Mouse (Mus musculus) midbrain, embryonic 15.5 days (tissue): ENCODE results near the gene Fbln2. TPM values are rescaled to one million over a fixed set of nuclear protein-coding genes. Genes with fewer than 3 reads are reported as not detected.

Source experiments
- ATAC-seq: fragments of 200-750 bp; cut with Nextera tagmentation; replicated peaks from 2 replicates; pipeline ENCODE4 v1.8.0; 2017; ENCODE audit warnings: moderate TSS enrichment
- H3K27ac ChIP-seq: fragments of 300-500 bp; sonication (generic); 2 replicates; pipeline ENCODE4 v1.5.1; 2015; ENCODE audit warnings: mild to moderate bottlenecking, inconsistent platforms
- H3K27me3 ChIP-seq: fragments of 300-500 bp; sonication (generic); replicated peaks from 2 replicates; pipeline ENCODE4 v1.6.1; 2015; ENCODE audit warnings: inconsistent platforms
- H3K36me3 ChIP-seq: fragments of 300-500 bp; sonication (generic); replicated peaks from 2 replicates; pipeline ENCODE4 v1.6.1; 2015; ENCODE audit warnings: inconsistent platforms
- H3K4me1 ChIP-seq: fragments of 300-500 bp; sonication (generic); 2 replicates; pipeline ENCODE4 v1.6.1; 2015; ENCODE audit warnings: inconsistent platforms
- H3K4me2 ChIP-seq: fragments of 300-500 bp; sonication (generic); 2 replicates; pipeline ENCODE4 v1.6.1; 2015; ENCODE audit warnings: inconsistent platforms, mild to moderate bottlenecking, moderate library complexity
- H3K4me3 ChIP-seq: fragments of 300-500 bp; sonication (generic); 2 replicates; pipeline ENCODE4 v1.5.1; 2015; ENCODE audit warnings: mild to moderate bottlenecking, inconsistent platforms
- H3K9ac ChIP-seq: fragments of 300-500 bp; sonication (generic); 2 replicates; pipeline ENCODE4 v1.6.1; 2015; ENCODE audit warnings: mild to moderate bottlenecking, inconsistent platforms
- H3K9me3 ChIP-seq: fragments of 300-500 bp; sonication (generic); 2 replicates; pipeline ENCODE4 v1.6.1; 2016; ENCODE audit warnings: inconsistent platforms
- WGBS: fragments of 180-500 bp; shearing (Covaris S2); methylation state at CpG from one replicate; pipeline ENCODE4 v1.1.7; 2015; ENCODE audit warnings: mixed read lengths; 5-methylcytosine and 5-hydroxymethylcytosine counted together
- polyA plus RNA-seq: library from polyadenylated mRNA; unstranded; fragments of >200 nt; fragmentation: Nextera tagmentation; extraction: Ambion mirVana; gene quantifications from 2 replicates; pipeline ENCODE4 v1.2.1, GENCODE M21; 2015

Fbln2 gene
- polyA plus RNA-seq, 1 experiment from 2014 or later, result 15.1 TPM

DNA sequence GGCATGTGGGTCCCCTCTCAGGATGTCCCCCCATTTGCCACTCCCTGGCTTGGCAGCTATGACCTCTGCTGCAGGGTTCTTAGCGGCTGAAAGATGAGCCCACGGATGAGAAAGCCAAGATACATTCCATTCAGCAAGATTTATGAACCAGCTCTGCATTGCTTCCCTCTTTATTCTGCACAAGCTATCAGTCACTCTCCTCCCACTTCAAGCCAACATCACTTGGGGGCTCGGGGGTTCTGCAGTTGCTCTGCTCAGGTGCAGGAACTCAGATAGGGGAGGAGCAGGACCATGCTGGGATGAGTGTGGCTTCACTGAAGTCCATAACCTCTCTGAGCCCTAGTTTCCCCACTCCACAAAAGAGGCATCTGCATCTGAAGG lies 48.7 kb downstream of the Fbln2 start:
- no peak overlapping the region for H3K4me2 ChIP-seq
- no peaks in the 10 kb centered on the region for H3K36me3 ChIP-seq
- 42% methylated on average over 3 of the region's 3 CpGs for WGBS
- ATAC-seq, result no peak
- H3K4me1 ChIP-seq, result peaks cover 11% of the 10 kb centered on the region; the same call in 1 of the 2 replicates
- H3K27ac ChIP-seq, result no peak overlapping the region
- no peaks in the 10 kb centered on the region for H3K9me3 ChIP-seq
- H3K9ac ChIP-seq, result no peak overlapping the region
- H3K4me3 ChIP-seq, result no peak overlapping the region
- no peaks in the 10 kb centered on the region for H3K27me3 ChIP-seq

GRCm38 (mm10) chr6:91265616-91266015 lies 53.4 kb downstream of the Fbln2 start:
- Histone ChIP-seq H3K9me3 (no peaks in the 10 kb centered on the region), H3K4me3 (no peak overlapping the region), H3K36me3 (no peaks in the 10 kb centered on the region), H3K4me2 (no peak overlapping the region), H3K9ac (no peak overlapping the region), H3K27me3 (no peaks in the 10 kb centered on the region), H3K4me1 (peaks cover 16% of the 10 kb centered on the region; the same call in 1 of the 2 replicates), H3K27ac (no peak overlapping the region)
- no peak for ATAC-seq
- 73% methylated on average over 12 of the region's 12 CpGs for WGBS

DNA sequence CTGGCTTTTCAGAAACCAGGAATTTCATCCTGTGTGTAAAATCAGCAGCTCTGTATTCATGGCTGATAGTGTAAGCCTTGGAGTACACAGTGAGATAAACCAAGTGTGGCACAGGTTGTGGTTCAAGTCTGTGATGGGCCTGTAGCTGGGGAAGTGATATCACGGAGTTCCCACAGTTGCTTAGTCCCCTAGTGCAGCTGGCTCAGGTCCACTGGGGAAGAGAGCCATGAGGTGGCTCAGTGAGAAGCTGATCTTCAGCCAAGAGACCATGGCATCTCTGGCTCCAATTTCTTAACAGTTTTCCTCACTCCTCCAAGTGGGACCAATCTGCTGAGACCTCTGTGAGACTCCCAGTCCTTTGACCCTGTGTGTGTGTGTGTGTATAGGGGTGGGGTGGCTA lies 54.4 kb downstream of the Fbln2 start:
- Histone ChIP-seq H3K36me3 (no peaks in the 10 kb centered on the region), H3K9me3 (no peaks in the 10 kb centered on the region), H3K4me2 (no peak overlapping the region), H3K4me3 (no peak overlapping the region), H3K4me1 (0 out of 2 replicates have a peak, but pooled peaks cover 9% of the 10 kb centered on the region), H3K9ac (no peak overlapping the region), H3K27ac (no peak overlapping the region), H3K27me3 (no peaks in the 10 kb centered on the region)
- 71% methylated on average over 1 of the region's 1 CpGs for WGBS
- ATAC-seq, result no peak

DNA sequence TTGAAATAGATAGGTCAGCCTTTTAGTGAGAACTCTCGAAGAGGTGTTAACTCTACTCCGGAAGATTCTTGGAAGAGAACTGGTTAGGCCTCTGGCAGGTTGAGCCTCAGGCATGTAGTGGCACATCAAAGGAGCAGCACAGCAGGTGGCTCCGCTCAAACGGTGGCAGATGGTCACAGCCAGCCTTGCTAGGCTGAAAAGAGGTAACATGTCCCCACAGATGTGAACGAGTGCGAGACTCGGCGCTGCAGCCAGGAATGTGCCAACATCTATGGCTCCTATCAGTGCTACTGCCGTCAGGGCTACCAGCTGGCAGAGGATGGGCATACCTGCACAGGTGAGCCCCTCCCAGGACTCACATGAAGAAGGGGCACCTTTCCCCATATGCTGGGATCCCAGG lies 56.1 kb downstream of the Fbln2 start:
- no peak overlapping the region for H3K27ac ChIP-seq
- H3K4me2 ChIP-seq, result no peak overlapping the region
- no peak for ATAC-seq
- no peak overlapping the region for H3K9ac ChIP-seq
- WGBS, result 58% methylated on average over 9 of the region's 9 CpGs
- no peaks in the 10 kb centered on the region for H3K27me3 ChIP-seq
- no peak overlapping the region for H3K4me3 ChIP-seq
- H3K9me3 ChIP-seq, result no peaks in the 10 kb centered on the region
- 0 out of 2 replicates have a peak, but pooled peaks cover 9% of the 10 kb centered on the region for H3K4me1 ChIP-seq
- H3K36me3 ChIP-seq, result no peaks in the 10 kb centered on the region

GRCm38 (mm10) chr6:91277549-91277948 lies 65.3 kb downstream of the Fbln2 start:
- Histone ChIP-seq H3K36me3 (no peaks in the 10 kb centered on the region), H3K4me2 (no peak overlapping the region), H3K9ac (no peak overlapping the region), H3K27ac (no peak overlapping the region), H3K4me1 (no peaks in the 10 kb centered on the region), H3K9me3 (no peaks in the 10 kb centered on the region), H3K4me3 (no peak overlapping the region), H3K27me3 (no peaks in the 10 kb centered on the region)
- no peak for ATAC-seq
- WGBS, result under 1% methylated on average over 7 of the region's 7 CpGs

- Histone ChIP-seq H3K4me3 (no peak overlapping the region), H3K4me1 (no peaks in the 10 kb centered on the region), H3K9ac (no peak overlapping the region), H3K9me3 (no peaks in the 10 kb centered on the region), H3K27ac (no peak overlapping the region), H3K27me3 (no peaks in the 10 kb centered on the region), H3K36me3 (no peaks in the 10 kb centered on the region), H3K4me2 (no peak overlapping the region)
- ATAC-seq, result no peak
- 11% methylated on average over 1 of the region's 1 CpGs for WGBS
These were observed 66.0 kb downstream of the Fbln2 start for GRCm38 (mm10) chr6:91278302-91278701.

DNA sequence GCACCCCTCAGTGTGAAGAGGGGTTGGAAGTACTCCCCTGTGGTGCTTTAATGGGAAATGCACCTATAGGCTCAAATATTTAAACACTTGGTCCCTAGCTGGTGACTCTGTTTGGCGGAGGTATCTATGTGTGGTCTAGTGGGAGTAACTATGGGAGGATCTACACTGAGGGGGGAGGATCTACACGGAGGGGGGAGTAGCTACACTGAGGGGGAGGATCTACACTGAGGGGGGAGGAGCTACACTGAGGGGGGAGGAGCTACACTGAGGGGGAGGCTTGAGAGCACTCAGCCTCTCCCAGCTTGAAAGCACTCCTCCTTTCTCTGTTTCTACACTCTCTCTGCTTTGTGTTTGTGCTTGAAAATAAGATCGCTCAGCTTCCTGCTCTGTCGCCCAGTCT lies 67.2 kb downstream of the Fbln2 start:
- H3K4me3 ChIP-seq, result no peak overlapping the region
- H3K36me3 ChIP-seq, result no peaks in the 10 kb centered on the region
- no peak overlapping the region for H3K9ac ChIP-seq
- H3K27me3 ChIP-seq, result no peaks in the 10 kb centered on the region
- no peak overlapping the region for H3K4me2 ChIP-seq
- H3K4me1 ChIP-seq, result peaks cover 5% of the 10 kb centered on the region
- ATAC-seq, result no peak
- H3K27ac ChIP-seq, result no peak overlapping the region
- H3K9me3 ChIP-seq, result no peaks in the 10 kb centered on the region
- WGBS, result 41% methylated on average over 4 of the region's 4 CpGs

DNA sequence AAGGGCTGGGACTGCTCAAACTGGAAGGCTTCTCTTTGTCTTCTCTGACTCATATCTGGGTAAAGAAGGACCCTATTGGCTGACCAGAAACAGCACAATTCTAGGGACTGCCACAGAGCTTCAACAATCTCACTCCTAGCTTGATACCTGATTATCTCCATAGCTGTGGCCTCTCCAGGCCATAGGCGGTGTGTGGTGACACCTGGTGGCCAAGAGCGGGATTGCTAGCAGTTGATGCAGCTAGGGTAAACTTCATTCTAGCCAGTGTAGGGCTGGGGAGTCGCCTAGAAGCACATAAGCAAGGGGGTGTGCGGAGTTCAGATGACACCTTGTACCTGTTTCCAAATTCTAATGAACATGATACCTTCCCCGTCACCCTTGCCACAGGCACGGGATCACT lies 69.0 kb downstream of the Fbln2 start:
- no peaks in the 10 kb centered on the region for H3K27me3 ChIP-seq
- no peaks in the 10 kb centered on the region for H3K9me3 ChIP-seq
- H3K4me2 ChIP-seq, result no peak overlapping the region
- WGBS, result 4% methylated on average over 6 of the region's 6 CpGs
- H3K4me3 ChIP-seq, result no peak overlapping the region
- peak; percentile 15 for ATAC-seq
- H3K9ac ChIP-seq, result no peak overlapping the region
- H3K36me3 ChIP-seq, result no peaks in the 10 kb centered on the region
- peaks cover 22% of the 10 kb centered on the region for H3K4me1 ChIP-seq
- H3K27ac ChIP-seq, result no peak overlapping the region

DNA sequence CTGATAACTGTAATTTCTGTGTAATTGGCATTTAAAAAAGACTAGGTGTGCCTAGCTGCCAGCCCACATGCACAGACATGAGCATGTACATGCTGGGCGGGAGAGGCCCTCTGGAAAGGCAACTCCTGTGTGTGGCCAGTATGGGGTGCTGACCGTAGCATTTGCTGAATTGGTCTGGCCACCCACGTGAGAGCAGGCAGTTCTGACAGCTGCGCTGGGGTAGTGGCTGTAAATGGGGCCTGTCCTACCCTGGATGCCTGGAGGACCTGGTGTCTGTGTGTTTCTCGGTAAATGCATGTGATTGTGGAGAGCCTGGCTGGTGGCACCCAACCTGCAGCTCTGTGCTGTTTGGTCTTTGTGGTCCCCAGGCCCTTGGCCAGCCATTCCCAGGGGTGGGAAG lies 69.5 kb downstream of the Fbln2 start:
- H3K27me3 ChIP-seq, result no peaks in the 10 kb centered on the region
- peaks cover 28% of the 10 kb centered on the region for H3K4me1 ChIP-seq
- no peaks in the 10 kb centered on the region for H3K36me3 ChIP-seq
- WGBS, result 53% methylated on average over 5 of the region's 5 CpGs
- H3K9ac ChIP-seq, result no peak overlapping the region
- H3K27ac ChIP-seq, result no peak overlapping the region
- ATAC-seq, result no peak
- H3K9me3 ChIP-seq, result no peaks in the 10 kb centered on the region
- H3K4me3 ChIP-seq, result no peak overlapping the region
- H3K4me2 ChIP-seq, result no peak overlapping the region

GRCm38 (mm10) chr6:91283031-91283430 lies 70.8 kb downstream of the Fbln2 start:
- ATAC-seq, result no peak
- no peaks in the 10 kb centered on the region for H3K36me3 ChIP-seq

GRCm38 (mm10) chr6:91284521-91285449 lies 72.5 kb downstream of the Fbln2 start:
- H3K4me1 ChIP-seq, result peaks cover 33% of the 10 kb centered on the region
- 2% methylated on average over 35 of the region's 35 CpGs for WGBS
- peak; percentile 82 for ATAC-seq

More at GRCm38 (mm10) chr6:91283031-91283430, 70.8 kb downstream of the Fbln2 start:
- H3K27ac ChIP-seq, result no peak overlapping the region
- H3K4me3 ChIP-seq, result no peak overlapping the region
- no peaks in the 10 kb centered on the region for H3K27me3 ChIP-seq
- H3K4me2 ChIP-seq, result no peak overlapping the region
- no peaks in the 10 kb centered on the region for H3K9me3 ChIP-seq
- 79% methylated on average over 7 of the region's 7 CpGs for WGBS
- H3K4me1 ChIP-seq, result peaks cover 33% of the 10 kb centered on the region
- no peak overlapping the region for H3K9ac ChIP-seq

GRCm38 (mm10) chr6:91285450-91285790 lies 73.2 kb downstream of the Fbln2 start:
- ATAC-seq, result peak; percentile 76
- Histone ChIP-seq H3K4me1 (peaks cover 33% of the 10 kb centered on the region), H3K9ac (peak overlapping the region; percentile 39), H3K27me3 (0 out of 2 replicates have a peak, but pooled peaks cover 2% of the 10 kb centered on the region), H3K27ac (peak overlapping the region; percentile 85), H3K4me3 (peak overlapping the region; percentile 31), H3K36me3 (no peaks in the 10 kb centered on the region), H3K4me2 (peak overlapping the region; percentile 76), H3K9me3 (no peaks in the 10 kb centered on the region)
- 0% methylated on average over 28 of the region's 28 CpGs for WGBS

More at GRCm38 (mm10) chr6:91284521-91285449, 72.5 kb downstream of the Fbln2 start:
- peak overlapping the region; percentile 31 for H3K4me3 ChIP-seq
- no peaks in the 10 kb centered on the region for H3K36me3 ChIP-seq
- no peaks in the 10 kb centered on the region for H3K9me3 ChIP-seq
- H3K9ac ChIP-seq, result peak overlapping the region; percentile 39
- H3K27ac ChIP-seq, result peak overlapping the region; percentile 85
- 0 out of 2 replicates have a peak, but pooled peaks cover 2% of the 10 kb centered on the region for H3K27me3 ChIP-seq
- peak overlapping the region; percentile 76 for H3K4me2 ChIP-seq
